Mouse (Mus musculus) spleen, adult 2 months (tissue): ENCODE measurements around the gene Pde2a. TPM values are rescaled to one million over a fixed set of nuclear protein-coding genes. Genes with fewer than 3 reads are reported as not detected.
A peak's percentile ranks its signal among the peaks of the same experiment; 100 is the strongest.

Experiments
- DNase-seq, 2 experiments: peaks; one replicate each; pipeline versions ENCODE4 v3.0.0 to v3.0.0-alpha.2; 2012 to 2021; ENCODE audit warnings: low spot score in 2 of 2, low read depth in 1 of 2
- H3K27ac ChIP-seq: fragments of 200-500 bp; 2 replicates; pipeline ENCODE4 v1.5.1; 2012; ENCODE audit warnings: low read length, inconsistent platforms; ENCODE audit not compliant: insufficient read depth
- H3K27me3 ChIP-seq: fragments of 200-500 bp; 2 replicates; pipeline ENCODE4 v1.6.1; 2012; ENCODE audit warnings: mild to moderate bottlenecking, moderate library complexity, low read length, inconsistent platforms; ENCODE audit not compliant: control insufficient read depth, insufficient read depth
- H3K36me3 ChIP-seq: fragments of 200-500 bp; 2 replicates; pipeline ENCODE4 v1.6.1; 2012; ENCODE audit warnings: mild to moderate bottlenecking, low read length, inconsistent platforms; ENCODE audit not compliant: control insufficient read depth, insufficient read depth
- H3K4me1 ChIP-seq: fragments of 200-500 bp; 2 replicates; pipeline ENCODE4 v1.6.1; 2011; ENCODE audit warnings: inconsistent platforms; ENCODE audit not compliant: control insufficient read depth, insufficient read depth, insufficient read length
- H3K4me3 ChIP-seq: fragments of 200-500 bp; 2 replicates; pipeline ENCODE4 v1.5.1; 2011; ENCODE audit warnings: mild to moderate bottlenecking, inconsistent platforms; ENCODE audit not compliant: insufficient read depth, insufficient read length; ENCODE audit errors: extremely low read depth
- CTCF ChIP-seq: fragments of 200-500 bp; IDR thresholded peaks from 2 replicates; pipeline ENCODE4 v1.5.1; 2011; ENCODE audit warnings: mild to moderate bottlenecking, inconsistent platforms; ENCODE audit not compliant: insufficient read depth, insufficient read length, insufficient replicate concordance; ENCODE audit errors: extremely low read depth
- POLR2A ChIP-seq: fragments of 200-500 bp; IDR thresholded peaks from 2 replicates; pipeline ENCODE4 v1.6.1; 2011; ENCODE audit warnings: low read depth, low read length, inconsistent platforms
- WGBS: fragments of 180-500 bp; shearing (Covaris S2); methylation state at CpG from one replicate; pipeline ENCODE4 v1.1.7; 2018; 5-methylcytosine and 5-hydroxymethylcytosine counted together
- polyA plus RNA-seq: library from polyadenylated mRNA; depleted of rRNA; stranded (reverse); fragments of >200 nt; gene quantifications from 2 replicates; pipeline ENCODE4 v1.2.3, GENCODE M21; 2012

Pde2a gene
- polyA plus RNA-seq, 1 experiment, result 48.4 TPM

DNA sequence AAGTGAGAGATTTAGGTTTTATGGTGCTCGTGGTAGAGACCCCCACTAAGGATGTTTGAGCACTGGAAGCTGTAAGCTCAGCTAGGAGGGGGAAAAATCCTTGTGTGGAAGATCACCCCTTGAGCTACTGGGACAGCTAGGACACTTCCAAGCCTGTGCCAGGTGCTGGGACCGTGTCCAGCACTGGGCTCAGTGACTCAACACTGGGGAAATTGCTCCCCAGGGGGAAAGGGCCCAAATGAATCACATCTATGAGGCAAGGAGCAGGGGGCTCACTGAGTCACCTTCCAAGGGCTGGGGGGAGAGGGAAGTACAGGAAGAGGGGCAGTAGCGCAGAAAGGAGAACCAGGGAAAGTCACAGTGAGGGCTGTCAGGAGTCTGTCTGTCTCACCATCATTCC, 28.4 kb downstream of the Pde2a start:
- no peak for DNase-seq
- Histone ChIP-seq H3K27ac (no peak overlapping the region), H3K4me3 (no peak overlapping the region), H3K27me3 (no peaks in the 10 kb centered on the region), H3K4me1 (peaks cover 20% of the 10 kb centered on the region; the same call in 1 of the 2 replicates), H3K36me3 (no peaks in the 10 kb centered on the region)
- WGBS, result 25% methylated on average over 3 of the region's 3 CpGs
- no peak for TF ChIP-seq CTCF
- TF ChIP-seq POLR2A, result no peak

DNA sequence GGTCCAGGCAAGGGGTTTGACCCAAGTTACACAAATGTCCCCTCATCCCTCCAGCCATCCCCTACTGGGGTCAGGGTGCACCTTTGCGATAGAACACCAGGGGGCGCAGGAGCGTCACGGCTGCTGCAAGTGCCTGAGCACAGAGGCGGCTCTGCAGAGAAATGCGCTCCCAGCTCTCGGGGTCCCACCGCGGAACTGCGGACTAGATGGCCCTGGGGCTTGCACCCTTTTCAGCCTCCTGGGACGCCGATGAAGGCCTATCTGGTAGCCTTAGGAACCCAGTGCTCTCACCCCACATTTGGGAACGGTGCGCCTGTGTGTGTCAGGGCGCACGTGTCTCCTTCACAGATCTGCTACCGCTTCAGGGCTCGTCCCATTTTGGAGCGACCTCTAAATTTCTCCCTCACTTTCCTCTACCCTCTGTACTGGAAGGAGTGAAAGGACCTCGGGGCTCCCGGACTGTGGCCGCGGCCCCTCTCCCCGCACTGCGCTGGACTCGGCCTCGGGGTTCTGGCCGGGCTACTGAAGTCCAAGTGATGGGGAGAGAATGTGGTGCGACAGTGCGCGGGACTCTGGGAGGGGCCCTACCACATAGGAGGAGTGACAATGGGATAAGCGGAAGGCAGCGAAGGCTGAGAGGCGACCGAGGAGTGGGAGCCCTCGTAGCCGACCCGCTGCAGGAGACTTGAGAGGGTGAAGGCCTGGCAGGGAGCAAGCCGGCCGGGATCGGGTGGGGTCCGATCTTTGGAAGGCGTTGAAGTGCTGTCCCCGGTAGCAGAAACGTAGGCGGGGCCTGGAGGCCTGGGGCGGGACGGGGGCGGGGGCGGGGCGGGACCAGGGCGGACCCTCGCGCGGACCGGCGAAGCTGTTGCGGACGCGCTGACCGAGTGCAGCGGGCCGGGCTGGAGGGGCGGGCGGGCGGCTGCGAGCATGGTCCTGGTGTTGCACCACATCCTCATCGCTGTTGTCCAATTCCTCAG, 29.2 kb downstream of the Pde2a start:
- peak; percentile 59 to 87 for DNase-seq
- peak; percentile 99 for TF ChIP-seq CTCF
- no peak for TF ChIP-seq POLR2A
- under 1% methylated on average over 66 of the region's 68 CpGs for WGBS
- H3K4me1 ChIP-seq, result peaks cover 28% of the 10 kb centered on the region; the same call in 1 of the 2 replicates
- H3K4me3 ChIP-seq, result peak overlapping the region; percentile 67
- peak overlapping the region; percentile 7; the same call in 1 of the 2 replicates for H3K27ac ChIP-seq
- H3K36me3 ChIP-seq, result no peaks in the 10 kb centered on the region
- H3K27me3 ChIP-seq, result no peaks in the 10 kb centered on the region

GRCm38 (mm10) chr7:101452669-101453068, 31.2 kb downstream of the Pde2a start:
- H3K27ac ChIP-seq, result peak overlapping the region; percentile 17; the same call in 1 of the 2 replicates
- DNase-seq, result no peak
- 46% methylated on average over 3 of the region's 3 CpGs for WGBS
- peak overlapping the region; percentile 23; the same call in 1 of the 2 replicates for H3K4me3 ChIP-seq
- no peaks in the 10 kb centered on the region for H3K27me3 ChIP-seq
- H3K36me3 ChIP-seq, result no peaks in the 10 kb centered on the region
- no peak for TF ChIP-seq CTCF
- no peak for TF ChIP-seq POLR2A
- H3K4me1 ChIP-seq, result peaks cover 45% of the 10 kb centered on the region

DNA sequence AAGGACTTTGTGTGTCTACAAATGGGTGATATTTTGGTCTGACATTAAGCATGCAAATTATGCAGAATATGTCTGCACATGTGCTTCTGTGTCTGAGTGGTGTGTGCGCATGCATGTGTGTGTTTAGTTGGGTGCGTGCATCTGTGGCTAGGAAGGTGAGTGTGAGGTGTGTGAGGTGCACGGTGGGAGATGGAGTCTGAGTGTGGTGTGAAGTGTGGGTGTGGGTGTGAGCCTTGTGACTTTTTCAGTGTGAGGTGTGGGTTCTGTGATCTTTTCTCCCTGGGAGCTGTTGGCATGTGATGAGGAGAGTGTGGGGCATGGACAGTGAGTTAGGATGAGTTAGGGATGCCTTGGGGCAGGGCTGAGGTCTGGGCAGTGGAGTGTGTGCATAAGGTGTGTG, 31.8 kb downstream of the Pde2a start:
- WGBS, result 45% methylated on average over 3 of the region's 3 CpGs
- TF ChIP-seq CTCF, result no peak
- TF ChIP-seq POLR2A, result no peak
- H3K27ac ChIP-seq, result peak overlapping the region; percentile 26
- H3K4me3 ChIP-seq, result peak overlapping the region; percentile 27; the same call in 1 of the 2 replicates
- H3K4me1 ChIP-seq, result peaks cover 51% of the 10 kb centered on the region
- H3K27me3 ChIP-seq, result no peaks in the 10 kb centered on the region
- no peaks in the 10 kb centered on the region for H3K36me3 ChIP-seq
- DNase-seq, result no peak

- Histone ChIP-seq H3K27me3 (no peaks in the 10 kb centered on the region), H3K27ac (peak overlapping the region; percentile 26)
Measured at GRCm38 (mm10) chr7:101453725-101454124, 32.2 kb downstream of the Pde2a start.

GRCm38 (mm10) chr7:101454479-101454878, 33.0 kb downstream of the Pde2a start:
- no peak overlapping the region for H3K4me3 ChIP-seq
- H3K36me3 ChIP-seq, result no peaks in the 10 kb centered on the region
- H3K4me1 ChIP-seq, result peaks cover 63% of the 10 kb centered on the region
- WGBS, result 16% methylated on average over 9 of the region's 9 CpGs
- no peaks in the 10 kb centered on the region for H3K27me3 ChIP-seq
- peak overlapping the region; percentile 30 for H3K27ac ChIP-seq
- TF ChIP-seq CTCF (no peak), POLR2A (no peak)
- peak; percentile 48 to 68 for DNase-seq

More at GRCm38 (mm10) chr7:101453725-101454124, 32.2 kb downstream of the Pde2a start:
- H3K4me3 ChIP-seq, result no peak overlapping the region; the same call in 1 of the 2 replicates
- H3K4me1 ChIP-seq, result peaks cover 55% of the 10 kb centered on the region
- H3K36me3 ChIP-seq, result no peaks in the 10 kb centered on the region
- no peak for DNase-seq
- TF ChIP-seq CTCF, result no peak
- TF ChIP-seq POLR2A, result no peak
- WGBS, result 30% methylated on average over 8 of the region's 8 CpGs
